Mouse (Mus musculus) layer of hippocampus, adult 2 months (tissue): ENCODE measurements around the gene Nt5m. TPM values are rescaled to one million over a fixed set of nuclear protein-coding genes. Genes with fewer than 3 reads are reported as not detected.
"Not testable (repeated sequence)": the region's sequence is repeated elsewhere in the genome, so short reads cannot be mapped to it uniquely, and the experiment has no call there.

Experiments
- DNase-seq, 2 experiments: peaks; one replicate each; pipeline ENCODE4 v3.0.0; 2022; ENCODE audit warnings: low spot score in 2 of 2
- H3K27ac ChIP-seq: fragments of 200-600 bp; 2 replicates; pipeline ENCODE4 v1.8.1; 2022
- H3K4me3 ChIP-seq: fragments of 200-600 bp; 2 replicates; pipeline ENCODE4 v1.8.1; 2022; ENCODE audit warnings: mild to moderate bottlenecking
- CTCF ChIP-seq: fragments of 200-600 bp; conservative IDR thresholded peaks from 2 replicates; pipeline ENCODE4 v1.8.1; 2022; ENCODE audit warnings: antibody characterized with exemption, mild to moderate bottlenecking, moderate library complexity
- total RNA-seq, 2 experiments: library from RNA; stranded (reverse); gene quantifications; 2 replicates each; pipeline ENCODE4 v1.2.3; 2021

The Nt5m gene
- total RNA-seq, 2 experiments from 2014 or later, result 56.1 to 59.6 TPM

DNA sequence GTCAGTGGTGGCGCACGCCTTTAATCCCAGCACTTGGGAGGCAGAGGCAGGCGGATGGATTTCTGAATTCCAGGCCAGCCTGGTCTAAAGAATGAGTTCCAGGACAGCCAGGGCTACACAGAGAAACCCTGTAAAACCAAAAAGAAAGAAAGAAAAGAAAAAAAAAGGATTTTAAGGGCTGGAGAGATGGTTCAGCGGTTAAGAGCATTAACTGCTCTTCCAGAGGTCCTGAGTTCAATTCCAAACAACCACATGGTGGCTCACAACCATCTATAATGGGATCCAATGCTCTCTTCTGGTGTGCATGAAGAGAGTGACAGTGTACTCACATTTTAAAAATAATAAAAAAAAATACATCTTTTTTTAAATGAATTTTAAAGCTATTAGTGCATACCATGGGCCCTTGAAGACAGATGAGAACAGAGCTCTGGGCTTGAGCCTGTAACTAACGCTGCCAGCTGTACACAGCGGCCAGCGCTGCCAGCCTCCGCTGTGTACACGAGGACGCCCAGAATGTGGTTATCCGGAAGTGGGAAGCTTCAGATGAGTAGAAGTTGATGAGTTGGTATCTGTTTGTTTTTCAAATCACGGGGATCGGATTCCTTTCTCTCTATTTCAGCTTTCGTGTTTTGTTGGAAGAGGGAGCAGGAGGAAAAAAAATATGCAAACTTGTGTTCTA lies 28.6 kb upstream of the Nt5m start:
- TF ChIP-seq CTCF, result 0 out of 2 replicates have a peak, but pooled peaks have one; percentile 19
- Histone ChIP-seq H3K27ac (peak overlapping the region; percentile 100), H3K4me3 (peak overlapping the region; percentile 83)
- DNase-seq, result no peak

DNA sequence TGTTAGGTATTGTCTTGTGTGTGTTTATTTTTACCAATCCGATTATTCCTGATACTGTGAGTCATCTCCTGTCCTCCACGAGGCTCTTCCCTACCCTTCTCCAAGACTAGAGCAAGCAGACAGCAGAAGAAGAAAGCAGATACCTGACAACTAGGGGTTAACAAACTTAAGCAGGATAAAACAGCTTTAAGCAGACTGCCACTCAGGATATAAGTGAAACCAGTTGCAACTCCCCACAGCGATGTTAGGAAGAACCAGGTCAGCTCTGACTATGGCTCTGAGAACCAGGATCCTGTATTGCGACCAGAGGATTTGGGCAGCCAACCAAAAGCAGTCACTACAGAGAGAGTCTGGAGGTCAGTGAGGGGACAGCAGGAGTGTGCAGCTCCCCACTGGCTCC lies 28.0 kb upstream of the Nt5m start:
- peak overlapping the region; percentile 100; the same call in 1 of the 2 replicates for H3K27ac ChIP-seq
- no peak overlapping the region; the same call in 1 of the 2 replicates for H3K4me3 ChIP-seq
- no peak for TF ChIP-seq CTCF
- no peak for DNase-seq

DNA sequence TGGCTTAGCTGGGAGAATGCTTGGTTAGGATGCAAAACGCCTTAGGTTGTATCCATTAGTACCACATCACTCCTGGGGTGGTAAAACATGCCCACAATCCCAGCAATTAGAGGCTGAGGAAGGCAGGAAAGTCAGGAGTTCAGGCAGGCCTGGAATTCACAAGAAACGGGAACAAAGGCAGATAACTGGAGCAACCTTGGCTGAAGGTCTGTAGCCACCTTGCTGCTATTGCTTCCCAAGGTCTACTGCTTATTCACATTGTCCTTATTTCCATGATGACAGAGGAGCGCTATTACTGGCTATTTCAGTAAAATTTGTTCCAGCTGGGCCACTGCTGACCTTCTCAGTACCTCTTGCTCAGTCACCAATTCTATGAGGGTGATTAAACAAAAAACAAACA lies 26.0 kb upstream of the Nt5m start:
- Histone ChIP-seq H3K4me3 (no peak overlapping the region), H3K27ac (no peak overlapping the region)
- no peak for TF ChIP-seq CTCF
- DNase-seq, result no peak

DNA sequence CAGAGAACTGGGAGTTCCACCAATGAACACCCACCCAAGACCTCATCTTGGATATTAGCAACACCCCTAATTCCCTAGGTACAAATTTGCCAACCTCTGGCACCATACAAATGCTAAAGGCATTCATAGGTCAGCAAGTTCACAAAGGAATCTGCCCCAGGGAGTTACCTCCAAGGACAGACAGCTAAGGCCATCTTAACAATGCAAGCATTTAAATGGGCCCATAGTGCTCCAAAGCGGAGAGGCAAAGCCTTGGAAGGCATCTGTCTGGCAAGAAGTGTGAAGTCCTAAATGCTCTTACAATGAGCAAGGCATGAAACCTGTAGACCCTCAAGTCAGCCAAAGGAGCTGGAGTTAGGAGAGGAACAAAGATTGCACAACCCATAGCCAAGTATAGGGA lies 24.9 kb upstream of the Nt5m start:
- Histone ChIP-seq H3K4me3 (no peak overlapping the region), H3K27ac (no peak overlapping the region)
- DNase-seq, result no peak
- no peak for TF ChIP-seq CTCF

DNA sequence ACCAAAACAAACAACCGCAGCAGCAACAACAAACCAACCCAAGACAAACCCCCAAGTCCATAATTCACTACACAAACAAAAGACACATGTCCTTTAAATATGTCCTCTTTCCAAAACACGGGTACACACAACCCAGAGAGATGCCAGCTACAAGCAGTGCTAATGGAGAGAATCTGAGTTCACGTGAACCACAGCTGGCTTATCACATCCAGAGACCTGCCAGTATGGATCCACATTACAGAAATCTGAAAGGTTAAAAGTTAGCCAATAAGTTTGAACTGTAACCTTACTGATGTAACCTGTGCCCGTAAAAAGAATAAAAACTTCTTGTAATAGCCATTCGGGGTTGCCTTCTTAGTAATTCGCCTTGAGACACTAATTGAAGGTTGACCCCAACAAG lies 24.3 kb upstream of the Nt5m start:
- DNase-seq, result no peak
- Histone ChIP-seq H3K27ac (no peak overlapping the region), H3K4me3 (no peak overlapping the region)
- TF ChIP-seq CTCF, result no peak

DNA sequence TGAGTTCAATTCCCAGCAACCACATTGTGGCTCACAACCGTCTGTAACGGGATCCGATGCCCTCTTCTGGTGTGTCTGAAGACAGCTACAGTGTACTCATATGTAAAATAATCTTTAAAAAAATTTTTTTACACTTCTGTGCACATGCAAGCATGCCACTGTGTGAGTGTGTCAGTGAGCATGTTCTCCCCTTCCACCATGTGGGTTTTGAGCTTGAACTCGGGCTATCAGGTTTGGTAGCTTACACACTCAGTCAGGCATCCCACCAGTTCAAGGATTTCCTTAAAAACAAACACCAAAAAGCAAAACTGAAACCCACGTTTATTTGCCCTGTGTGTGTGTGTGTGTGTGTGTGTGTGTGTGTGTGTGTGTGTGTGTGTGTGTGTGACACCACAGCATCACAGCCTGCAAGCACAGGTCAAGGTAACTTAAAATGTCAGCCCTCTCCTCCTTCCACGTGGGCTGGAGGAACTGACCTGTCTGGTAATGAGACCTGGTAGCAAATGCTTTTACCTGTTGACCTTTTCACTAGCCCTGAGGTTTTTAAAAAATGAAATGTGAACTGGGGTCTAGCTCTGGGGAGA lies 23.7 kb upstream of the Nt5m start:
- no peak overlapping the region for H3K4me3 ChIP-seq
- no peak for DNase-seq
- no peak for TF ChIP-seq CTCF
- H3K27ac ChIP-seq, result no peak overlapping the region

DNA sequence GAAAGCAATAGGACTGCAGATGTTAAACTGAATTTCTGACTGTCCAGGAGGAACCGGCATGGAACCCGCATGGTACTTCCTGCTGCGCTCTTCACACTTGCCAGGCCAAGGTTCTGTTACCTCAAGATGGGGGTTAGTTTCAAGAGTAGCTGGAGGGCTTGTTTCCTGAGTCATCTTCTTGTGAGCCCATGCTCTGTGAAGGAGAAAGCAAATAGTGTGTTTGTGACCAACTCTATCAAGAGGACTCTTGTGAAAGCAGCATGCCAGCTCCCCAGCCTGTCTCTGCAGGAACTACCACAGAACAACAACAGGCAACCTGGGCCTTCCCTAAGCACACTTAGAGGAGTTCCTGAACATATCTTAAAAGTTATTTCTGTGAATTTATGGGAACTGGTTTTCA lies 21.3 kb upstream of the Nt5m start:
- no peak for DNase-seq

DNA sequence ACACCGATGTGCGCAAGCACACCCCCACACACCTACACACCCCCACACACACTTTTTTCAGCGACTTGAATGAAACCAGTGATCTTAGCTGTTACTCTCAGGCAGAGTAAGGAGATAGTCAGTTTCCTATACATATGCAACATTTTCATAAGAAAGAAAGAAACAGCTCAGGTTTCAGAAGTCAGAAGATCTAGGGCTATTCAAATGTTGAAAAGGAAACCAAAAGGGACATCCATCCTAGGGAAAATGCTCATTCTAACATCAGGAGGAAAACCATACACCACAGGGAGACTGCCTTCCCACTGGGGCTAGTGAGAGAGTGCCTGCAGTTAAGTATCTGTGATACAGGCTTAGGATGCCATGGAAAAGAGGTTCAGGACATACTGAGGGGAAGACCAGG lies 17.6 kb upstream of the Nt5m start:
- no peak for DNase-seq
- Histone ChIP-seq H3K4me3 (no peak overlapping the region), H3K27ac (no peak overlapping the region)
- no peak for TF ChIP-seq CTCF

More for the DNA sequence above, 21.3 kb upstream of the Nt5m start:
- no peak for TF ChIP-seq CTCF
- no peak overlapping the region for H3K4me3 ChIP-seq
- no peak overlapping the region for H3K27ac ChIP-seq

DNA sequence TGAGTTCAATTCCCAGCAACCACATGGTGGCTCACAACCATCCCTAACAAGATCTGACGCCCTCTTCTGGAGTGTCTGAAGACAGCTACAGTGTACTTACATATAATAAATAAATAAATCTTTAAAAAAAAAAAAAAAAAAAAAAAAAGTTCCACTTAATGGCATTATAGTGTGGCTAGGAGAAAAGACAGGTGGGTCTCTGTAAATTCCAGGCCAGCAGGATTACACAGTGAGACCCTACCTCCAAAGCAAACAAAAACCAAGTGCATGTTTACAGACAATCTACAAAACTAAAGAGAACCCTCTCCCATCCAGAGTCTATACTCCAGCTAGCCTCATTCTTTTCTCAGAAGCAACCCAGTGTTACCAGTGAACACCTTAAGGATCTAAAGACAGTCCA lies 1.5 kb upstream of the Nt5m start:
- H3K4me3 ChIP-seq, DNase-seq, H3K27ac ChIP-seq: not testable (repeated sequence)

DNA sequence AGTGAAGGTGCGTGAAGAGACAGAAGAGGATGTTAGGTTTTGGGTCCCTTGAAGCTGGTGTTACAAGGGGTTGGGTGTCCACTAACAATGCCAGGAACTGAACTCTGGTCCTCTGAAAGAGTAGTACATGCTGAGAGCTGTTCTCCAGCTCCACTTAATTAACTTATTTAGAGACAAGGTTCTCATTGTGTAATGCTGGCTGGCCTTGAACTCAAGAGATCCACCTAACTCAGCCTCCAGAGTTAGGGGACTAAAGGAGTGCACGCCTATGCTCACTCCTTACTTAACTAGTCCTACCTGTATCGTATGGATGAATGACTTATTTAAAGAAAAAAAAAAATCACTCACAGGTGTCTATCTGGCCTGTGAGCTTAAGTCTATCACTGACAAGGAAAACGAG lies 821 bp upstream of the Nt5m start:
- H3K4me3 ChIP-seq, result peak overlapping the region; percentile 69
- peak overlapping the region; percentile 98 for H3K27ac ChIP-seq
- no peak for DNase-seq
- no peak for TF ChIP-seq CTCF

DNA sequence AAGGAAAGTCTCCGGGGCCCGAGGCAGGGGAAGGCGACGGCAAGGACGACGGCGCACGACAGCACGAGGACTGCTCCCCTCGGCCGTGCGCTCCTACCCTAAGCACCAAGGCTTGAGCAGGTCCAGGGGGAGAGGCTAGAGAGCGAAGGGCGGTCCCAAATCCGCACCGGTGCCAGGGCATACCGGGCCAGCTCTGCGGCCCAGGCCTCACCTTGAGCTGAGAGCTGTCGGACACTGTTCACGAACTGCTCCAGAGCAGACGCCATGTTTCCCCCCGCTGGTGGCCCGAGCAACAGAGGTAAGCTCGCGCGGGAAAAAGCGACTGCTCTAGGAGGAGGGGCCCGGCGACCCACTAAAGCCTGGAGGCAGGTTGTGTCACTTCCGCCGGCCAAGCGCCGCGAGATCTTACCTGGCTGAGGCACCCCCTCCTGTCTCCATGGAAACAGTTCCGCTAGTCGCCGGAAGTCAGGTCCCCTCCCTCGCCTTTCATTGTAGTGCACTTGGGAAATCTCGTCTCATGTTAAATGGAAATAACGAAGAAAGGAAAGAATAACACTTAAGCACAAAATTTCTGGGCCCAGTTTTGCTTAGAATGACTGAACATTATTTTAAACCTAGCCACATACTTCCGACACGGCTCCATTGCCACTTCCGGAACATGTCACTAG lies 346 bp downstream of the Nt5m start, which contains the start of gene Cops3:
Gene Cops3 (minus strand): TSS at position 380 of the 668 bp plus-strand sequence.
- TF ChIP-seq CTCF, result peak; percentile 22; the same call in 1 of the 2 replicates
- peak; percentile 93 to 98 for DNase-seq
- Histone ChIP-seq H3K4me3 (peak within 1 kb of the TSS; percentile 69), H3K27ac (peak within 1 kb of the TSS; percentile 98)

DNA sequence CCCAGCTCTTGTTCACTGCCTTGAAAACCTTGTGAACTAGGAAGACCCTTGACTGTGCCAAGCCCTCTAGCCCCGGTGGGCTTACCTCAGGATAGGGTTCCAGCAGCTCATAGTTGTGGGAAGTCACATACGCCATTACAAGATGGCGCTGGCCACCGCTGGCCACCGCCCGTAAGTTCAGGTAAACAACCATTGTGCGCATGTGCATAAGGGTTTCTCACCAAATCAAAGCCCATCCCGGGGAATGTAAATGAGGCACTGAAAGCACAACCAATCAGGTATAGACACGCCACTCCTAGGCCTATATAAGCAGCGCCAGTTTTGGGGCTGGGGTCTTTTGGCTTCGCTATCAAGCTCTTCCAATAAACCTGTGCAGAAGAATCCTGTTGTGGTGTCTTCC lies 7.1 kb downstream of the Nt5m start:
- no peak overlapping the region for H3K4me3 ChIP-seq
- no peak for DNase-seq
- no peak for TF ChIP-seq CTCF
- H3K27ac ChIP-seq, result no peak overlapping the region

DNA sequence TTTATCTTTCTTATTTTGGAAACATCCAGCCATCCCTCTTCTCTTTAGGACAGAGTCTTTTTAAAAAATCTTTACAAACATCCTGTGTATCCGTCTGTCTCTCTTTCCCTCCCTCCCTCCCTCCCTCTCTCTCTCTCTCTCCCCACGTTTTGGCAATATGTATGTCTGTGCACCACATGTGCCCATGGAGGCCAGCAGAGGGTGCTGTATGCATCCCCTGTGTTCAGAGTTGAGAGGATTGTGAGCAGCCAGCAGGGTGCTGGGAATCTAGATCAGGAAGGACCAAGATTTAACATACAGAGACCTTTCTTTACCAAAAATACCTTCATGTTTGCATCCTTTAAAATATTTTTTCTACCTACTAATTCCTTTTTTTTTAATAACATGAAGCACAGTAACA lies 7.9 kb downstream of the Nt5m start:
- peak; percentile 72 for TF ChIP-seq CTCF
- no peak overlapping the region for H3K27ac ChIP-seq
- no peak for DNase-seq
- H3K4me3 ChIP-seq, result peak overlapping the region; percentile 82
